Mouse (Mus musculus) heart, adult 2 months (tissue): ENCODE results near the gene Lrfn2. TPM values are rescaled to one million over a fixed set of nuclear protein-coding genes. Genes with fewer than 3 reads are reported as not detected.

Source experiments
- DNase-seq, 2 experiments: peaks; one replicate each; pipeline ENCODE4 v3.0.0; 2021
- H3K27ac ChIP-seq: fragments of 200-600 bp; 2 replicates; pipeline ENCODE4 v1.8.1; 2022
- H3K27me3 ChIP-seq: fragments of 200-500 bp; 2 replicates; pipeline ENCODE4 v1.6.1; 2012; ENCODE audit warnings: mild to moderate bottlenecking, low read length, inconsistent platforms, mixed read lengths; ENCODE audit not compliant: control insufficient read depth, insufficient read depth
- H3K36me3 ChIP-seq: fragments of 200-500 bp; 2 replicates; pipeline ENCODE4 v1.6.1; 2012; ENCODE audit warnings: low read length, inconsistent platforms; ENCODE audit not compliant: control insufficient read depth, insufficient read depth
- H3K4me1 ChIP-seq: fragments of 200-500 bp; 2 replicates; pipeline ENCODE4 v1.6.1; 2011; ENCODE audit warnings: low read length; ENCODE audit not compliant: control insufficient read depth, insufficient read depth
- H3K4me3 ChIP-seq: fragments of 200-600 bp; 2 replicates; pipeline ENCODE4 v1.8.1; 2022
- H3K79me2 ChIP-seq: fragments of 200-500 bp; replicated peaks from 2 replicates; pipeline ENCODE4 v1.6.1; 2012; ENCODE audit warnings: mild to moderate bottlenecking, inconsistent platforms, low read length, moderate library complexity, mixed read lengths; ENCODE audit not compliant: control insufficient read depth, insufficient read depth
- H3K9ac ChIP-seq: fragments of 200-500 bp; 2 replicates; pipeline ENCODE4 v1.6.1; 2012; ENCODE audit warnings: low read depth, mild to moderate bottlenecking, control low read depth, inconsistent platforms, low read length, mixed read lengths
- CTCF ChIP-seq: fragments of 200-600 bp; IDR thresholded peaks from 2 replicates; pipeline ENCODE4 v1.8.1; 2022; ENCODE audit warnings: antibody characterized with exemption, mild to moderate bottlenecking, moderate library complexity
- EP300 ChIP-seq: fragments of 200-500 bp; IDR thresholded peaks from 2 replicates; pipeline ENCODE4 v1.6.1; 2011; ENCODE audit warnings: low read depth, low read length, control low read depth; ENCODE audit not compliant: insufficient read depth
- POLR2A ChIP-seq: fragments of 200-500 bp; IDR thresholded peaks from 2 replicates; pipeline ENCODE4 v1.6.1; 2011; ENCODE audit warnings: mild to moderate bottlenecking, low read depth, low read length, control low read depth; ENCODE audit not compliant: insufficient read depth
- WGBS: fragments of 180-500 bp; shearing (Covaris S2); methylation state at CpG from one replicate; pipeline ENCODE4 v1.1.7; 2018; 5-methylcytosine and 5-hydroxymethylcytosine counted together
- intact Hi-C: fragments of 180-260 bp; cut with DNase I; formaldehyde crosslinking; loops from one replicate; pipeline ENCODE4 v1.15.1; 2025
- polyA plus RNA-seq: library from polyadenylated mRNA; depleted of rRNA; stranded (reverse); fragments of >200 nt; gene quantifications from 2 replicates; pipeline ENCODE4 v1.2.3, GENCODE M21; 2012
- total RNA-seq, 2 experiments: library from RNA; stranded (reverse); gene quantifications; 2 replicates each; pipeline ENCODE4 v1.2.3; 2021

Gene Lrfn2
- total and polyA plus RNA-seq, 3 experiments, result 0.18 to 0.39 (median 0.31) TPM

DNA sequence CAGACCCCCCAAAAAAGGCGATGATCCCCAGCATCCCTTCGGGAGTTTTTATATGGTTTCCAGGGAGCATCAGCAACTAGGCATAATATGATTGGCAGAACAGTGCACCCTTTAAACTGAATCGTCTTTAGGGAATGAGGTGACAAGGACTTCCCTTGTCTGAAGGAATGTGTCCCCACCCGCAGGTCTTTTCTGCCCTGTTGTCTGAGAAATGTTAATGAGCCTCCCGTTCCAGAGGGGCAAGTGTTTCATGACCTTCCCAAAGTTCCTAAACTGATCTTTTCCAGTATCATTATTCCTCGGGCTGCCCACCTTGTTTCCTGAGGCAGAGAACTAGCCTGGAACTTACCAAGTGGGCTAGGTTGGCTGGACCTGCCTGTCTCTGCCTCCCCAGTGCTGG lies 40.7 kb downstream of the Lrfn2 start:
- Histone ChIP-seq H3K4me1 (no peaks in the 10 kb centered on the region), H3K9ac (no peak overlapping the region), H3K4me3 (no peak overlapping the region), H3K27ac (no peak overlapping the region), H3K36me3 (no peaks in the 10 kb centered on the region), H3K79me2 (no peaks in the 10 kb centered on the region), H3K27me3 (no peaks in the 10 kb centered on the region)
- intact Hi-C loops, result no loop called here
- DNase-seq, result no peak
- TF ChIP-seq POLR2A (no peak), CTCF (no peak), EP300 (no peak)
- WGBS, result 57% methylated on average over 6 of the region's 6 CpGs

DNA sequence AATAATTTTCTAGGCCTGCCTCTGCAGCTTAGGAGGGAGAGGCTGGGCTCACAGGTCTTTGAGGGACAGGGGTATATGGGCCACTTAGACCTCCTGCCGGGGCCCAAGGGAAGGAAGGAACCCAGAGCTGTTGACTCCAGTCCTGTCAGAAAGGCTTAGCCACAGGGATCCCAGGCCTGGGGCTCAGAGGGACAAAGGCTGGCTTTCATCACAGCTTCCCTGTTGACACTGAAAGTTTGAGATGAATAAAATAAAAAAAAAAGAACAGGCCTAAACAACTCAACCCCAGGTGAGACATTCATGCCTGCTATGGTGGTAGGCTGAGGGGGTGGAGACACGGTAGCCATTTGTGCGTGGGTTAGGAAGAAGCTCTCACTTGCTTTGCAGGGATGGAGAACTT lies 41.2 kb downstream of the Lrfn2 start:
- DNase-seq, result no peak
- H3K27me3 ChIP-seq, result no peaks in the 10 kb centered on the region
- intact Hi-C loops, result no loop called here
- H3K27ac ChIP-seq, result no peak overlapping the region
- H3K9ac ChIP-seq, result no peak overlapping the region
- H3K79me2 ChIP-seq, result no peaks in the 10 kb centered on the region
- no peak overlapping the region for H3K4me3 ChIP-seq
- 49% methylated on average over 3 of the region's 3 CpGs for WGBS
- H3K36me3 ChIP-seq, result no peaks in the 10 kb centered on the region
- H3K4me1 ChIP-seq, result no peaks in the 10 kb centered on the region
- no peak for TF ChIP-seq CTCF
- no peak for TF ChIP-seq EP300
- no peak for TF ChIP-seq POLR2A

DNA sequence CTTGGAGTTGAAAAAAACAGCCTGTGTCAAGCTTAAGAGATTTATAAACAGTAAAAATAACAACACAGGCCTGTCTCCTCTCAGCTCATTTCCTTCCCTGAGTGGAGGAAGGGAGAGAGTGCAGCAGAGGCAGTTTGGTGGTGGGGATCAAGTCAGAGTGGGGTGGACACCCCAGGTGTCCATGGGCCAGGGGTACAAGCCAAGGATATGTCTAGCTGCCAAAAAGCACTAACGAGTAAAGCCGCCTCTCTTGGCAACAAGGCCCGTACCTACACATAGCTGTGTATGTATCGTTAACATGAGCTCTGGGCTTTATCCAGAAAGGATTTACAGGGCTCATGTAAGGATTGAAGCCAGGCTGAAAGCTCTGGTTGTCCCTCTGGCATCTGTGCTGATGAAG lies 42.9 kb downstream of the Lrfn2 start:
- Histone ChIP-seq H3K27ac (no peak overlapping the region), H3K9ac (no peak overlapping the region), H3K79me2 (no peaks in the 10 kb centered on the region), H3K4me1 (no peaks in the 10 kb centered on the region), H3K27me3 (no peaks in the 10 kb centered on the region), H3K4me3 (no peak overlapping the region), H3K36me3 (no peaks in the 10 kb centered on the region)
- WGBS, result 66% methylated on average over 4 of the region's 4 CpGs
- no peak for TF ChIP-seq CTCF
- TF ChIP-seq EP300, result no peak
- no peak for TF ChIP-seq POLR2A
- DNase-seq, result no peak
- intact Hi-C loops, result no loop called here

DNA sequence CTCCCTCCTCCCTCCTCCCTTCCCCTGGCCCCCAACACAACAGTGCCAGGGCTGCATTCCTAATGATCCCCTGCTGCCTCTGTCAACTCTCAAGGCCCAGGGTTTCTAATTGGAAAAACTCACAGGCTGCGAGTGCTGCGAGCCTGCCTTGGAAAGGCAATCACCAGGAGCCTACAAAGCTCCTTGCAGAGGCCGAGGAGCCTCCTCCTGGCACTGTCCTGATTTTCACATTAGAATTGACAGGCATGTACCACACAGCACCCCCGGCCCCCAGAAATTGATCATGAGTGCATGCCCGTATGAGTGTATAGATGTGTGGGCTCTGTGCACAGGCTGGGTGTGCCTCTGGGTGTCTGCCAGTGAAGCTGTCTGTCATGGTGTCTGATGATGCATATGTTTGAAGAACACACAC lies 44.4 kb downstream of the Lrfn2 start:
- no peak overlapping the region for H3K27ac ChIP-seq

DNA sequence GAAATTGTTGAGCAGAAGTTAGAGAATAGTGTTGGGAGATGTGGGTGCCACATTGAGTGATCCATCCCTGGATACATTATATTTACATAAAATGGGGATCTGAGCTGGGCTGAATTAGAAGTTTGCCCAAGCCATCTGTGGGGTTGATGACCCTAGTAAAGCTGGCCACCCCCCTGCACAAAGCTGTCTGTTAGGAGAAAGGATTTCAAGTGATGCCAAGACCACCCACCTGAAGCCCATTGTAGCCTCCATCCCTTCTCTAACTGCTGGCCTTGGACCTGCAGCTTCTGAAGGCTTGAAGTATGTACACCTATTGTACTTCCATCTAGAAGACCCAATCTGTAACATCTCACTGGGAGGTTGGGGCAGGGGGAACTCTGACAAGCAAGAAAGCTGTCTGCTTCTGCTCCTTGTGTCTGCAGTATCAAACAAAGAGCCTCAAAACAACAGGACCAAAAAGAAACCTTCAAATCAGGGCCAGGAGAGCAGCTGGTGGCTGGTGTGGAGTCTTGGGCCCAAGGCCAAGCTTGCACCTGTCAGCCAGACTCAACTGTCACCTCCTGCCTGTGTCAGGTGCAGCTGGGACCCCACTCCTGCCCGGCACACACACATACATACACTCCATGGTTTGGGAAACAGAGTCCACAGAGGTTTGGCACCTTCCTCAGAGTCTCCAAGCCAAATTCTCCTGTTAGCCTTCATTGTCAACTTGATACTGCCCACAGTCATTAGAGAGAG lies 63.2 kb downstream of the Lrfn2 start:
- H3K4me1 ChIP-seq, result no peaks in the 10 kb centered on the region
- intact Hi-C loops, result no loop called here
- H3K4me3 ChIP-seq, result no peak overlapping the region
- TF ChIP-seq CTCF (no peak), EP300 (no peak), POLR2A (no peak)
- no peaks in the 10 kb centered on the region for H3K79me2 ChIP-seq
- WGBS, result 48% methylated on average over 1 of the region's 1 CpGs
- H3K9ac ChIP-seq, result no peak overlapping the region
- DNase-seq, result no peak
- no peak overlapping the region for H3K27ac ChIP-seq
- H3K36me3 ChIP-seq, result no peaks in the 10 kb centered on the region
- no peaks in the 10 kb centered on the region; the same call in 1 of the 2 replicates for H3K27me3 ChIP-seq

More for the DNA sequence above, 44.4 kb downstream of the Lrfn2 start:
- Histone ChIP-seq H3K79me2 (no peaks in the 10 kb centered on the region), H3K4me1 (no peaks in the 10 kb centered on the region), H3K27me3 (no peaks in the 10 kb centered on the region), H3K4me3 (no peak overlapping the region), H3K36me3 (no peaks in the 10 kb centered on the region), H3K9ac (no peak overlapping the region)
- WGBS, result 57% methylated on average over 5 of the region's 5 CpGs
- intact Hi-C loops, result no loop called here
- TF ChIP-seq POLR2A, result no peak
- TF ChIP-seq EP300, result no peak
- TF ChIP-seq CTCF, result no peak
- no peak for DNase-seq

DNA sequence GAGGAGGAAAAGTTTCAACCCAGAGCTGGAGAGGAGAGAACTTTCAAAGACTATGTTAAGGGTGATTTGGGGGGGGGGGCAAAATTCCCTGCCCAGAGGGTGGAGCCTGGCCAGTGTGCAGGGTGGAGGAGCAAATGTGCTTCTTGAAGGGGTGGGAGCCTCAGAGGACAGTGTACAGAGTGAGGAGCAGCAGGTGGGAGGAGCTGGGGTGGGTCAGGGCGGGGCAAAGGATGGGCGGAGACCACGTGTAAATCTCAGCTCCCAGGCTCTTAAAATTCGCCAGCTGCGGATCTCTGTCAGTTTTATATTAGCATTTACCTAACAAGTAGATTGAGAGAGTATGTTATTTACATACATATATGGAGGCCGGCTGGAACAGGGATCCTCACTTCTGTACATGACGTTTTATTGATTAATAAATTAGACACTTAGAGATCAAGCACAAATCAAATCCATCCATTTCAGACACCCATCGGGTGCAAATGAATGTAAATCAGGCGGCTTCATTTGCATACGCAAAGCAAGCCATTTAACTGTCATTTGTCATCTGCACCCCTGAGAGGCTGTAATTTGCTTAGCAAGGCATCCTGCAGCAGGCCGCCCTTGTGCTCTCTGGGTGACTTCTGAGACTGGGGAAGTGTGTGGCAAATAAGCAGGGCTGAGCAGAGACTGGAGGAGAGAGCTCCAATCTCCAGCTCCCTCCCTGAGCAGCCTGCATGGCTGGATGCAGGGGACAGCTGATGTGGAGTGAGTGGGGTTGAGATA lies 67.5 kb downstream of the Lrfn2 start:
- TF ChIP-seq EP300 (no peak), POLR2A (no peak), CTCF (no peak)
- DNase-seq, result no peak
- Histone ChIP-seq H3K9ac (no peak overlapping the region), H3K27me3 (no peaks in the 10 kb centered on the region; the same call in 1 of the 2 replicates), H3K4me1 (no peaks in the 10 kb centered on the region), H3K36me3 (no peaks in the 10 kb centered on the region), H3K79me2 (no peaks in the 10 kb centered on the region), H3K27ac (no peak overlapping the region), H3K4me3 (no peak overlapping the region)
- 15% methylated on average over 11 of the region's 11 CpGs for WGBS
- intact Hi-C loops, result no loop called here
